Mouse (Mus musculus) c-Kit-negative CD71-positive TER-119-positive erythroid progenitor cells, embryonic 14.5 days (primary cell): Measurements from ENCODE around the gene Gpr87.

ENCODE experiments used
- DNase-seq: peaks from one replicate; pipeline ENCODE4 v3.0.0-alpha.2; 2013; ENCODE audit warnings: low read depth, low spot score

The Gpr87 gene

GRCm38 (mm10) chr3:59139651-59140051 is 55.3 kb downstream of the Gpr87 start:
- DNase-seq, result no peak

- DNase-seq, result no peak
Measured at GRCm38 (mm10) chr3:59138946-59139468, 55.9 kb downstream of the Gpr87 start.

- DNase-seq, result no peak
Measured at GRCm38 (mm10) chr3:59135911-59136653, 58.8 kb downstream of the Gpr87 start.

GRCm38 (mm10) chr3:59133189-59133588 is 61.7 kb downstream of the Gpr87 start:
- DNase-seq, result no peak

- DNase-seq, result no peak
Measured at GRCm38 (mm10) chr3:59131966-59132365, 62.9 kb downstream of the Gpr87 start.

- DNase-seq, result no peak
Measured at GRCm38 (mm10) chr3:59131081-59131480, 63.8 kb downstream of the Gpr87 start.

GRCm38 (mm10) chr3:59130431-59130830 is 64.5 kb downstream of the Gpr87 start:
- DNase-seq, result no peak

GRCm38 (mm10) chr3:59129547-59129946 is 65.4 kb downstream of the Gpr87 start:
- DNase-seq, result no peak
